Mouse (Mus musculus) frontal cortex, adult 2 months (tissue): Measurements from ENCODE around the gene Fam189a2. TPM values are rescaled to one million over a fixed set of nuclear protein-coding genes. Genes with fewer than 3 reads are reported as not detected.

Experiments used
- DNase-seq, 2 experiments: peaks; one replicate each; pipeline ENCODE4 v3.0.0; 2022; ENCODE audit warnings: low spot score in 1 of 2; ENCODE audit errors: extremely low spot score in 1 of 2
- polyA plus RNA-seq: library from polyadenylated mRNA; depleted of rRNA; stranded (reverse); fragments of >200 nt; gene quantifications from 2 replicates; pipeline ENCODE4 v1.2.3, GENCODE M21; 2012

Gene Fam189a2
- polyA plus RNA-seq, 1 experiment, result 17.3 TPM

DNA sequence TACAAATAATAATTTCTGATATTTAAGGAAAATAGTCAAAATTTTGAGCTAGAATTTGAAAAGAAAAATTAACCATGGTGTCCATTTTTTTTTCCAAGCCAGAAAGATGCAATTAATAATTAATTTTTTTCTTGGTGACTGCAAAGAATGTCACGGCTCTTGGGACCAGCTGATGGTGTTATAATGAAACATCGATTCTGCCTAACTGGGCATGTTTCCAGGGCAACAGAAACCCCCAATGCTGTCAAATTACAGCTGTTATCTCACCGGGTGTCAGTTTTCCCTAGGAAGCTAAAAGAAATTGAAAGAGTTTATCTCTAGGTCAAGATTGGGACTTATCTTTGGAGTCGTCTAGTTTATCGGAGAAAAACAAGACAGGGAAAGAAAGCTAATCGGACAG is 46.6 kb downstream of the Fam189a2 start:
- DNase-seq, result no peak

DNA sequence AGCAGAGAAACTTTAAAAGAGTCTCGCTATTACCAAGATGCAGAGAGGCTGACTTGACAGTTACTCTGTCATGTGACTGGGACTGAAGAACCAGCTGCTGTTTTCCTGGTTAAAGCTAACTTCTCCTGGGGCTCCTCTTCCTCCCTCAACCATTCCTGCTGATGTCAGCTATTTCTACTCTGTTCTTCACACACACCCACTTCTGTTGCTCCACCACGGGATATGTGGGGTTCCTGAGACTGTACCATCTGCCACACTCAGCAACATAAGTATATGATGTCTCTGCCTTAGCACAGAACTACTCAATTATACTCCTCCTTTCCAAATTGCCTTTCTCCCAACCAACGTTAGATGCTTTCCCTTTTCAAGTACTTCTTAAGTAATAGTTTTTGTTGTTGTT is 50.2 kb downstream of the Fam189a2 start:
- peak; percentile 72 to 85 for DNase-seq

DNA sequence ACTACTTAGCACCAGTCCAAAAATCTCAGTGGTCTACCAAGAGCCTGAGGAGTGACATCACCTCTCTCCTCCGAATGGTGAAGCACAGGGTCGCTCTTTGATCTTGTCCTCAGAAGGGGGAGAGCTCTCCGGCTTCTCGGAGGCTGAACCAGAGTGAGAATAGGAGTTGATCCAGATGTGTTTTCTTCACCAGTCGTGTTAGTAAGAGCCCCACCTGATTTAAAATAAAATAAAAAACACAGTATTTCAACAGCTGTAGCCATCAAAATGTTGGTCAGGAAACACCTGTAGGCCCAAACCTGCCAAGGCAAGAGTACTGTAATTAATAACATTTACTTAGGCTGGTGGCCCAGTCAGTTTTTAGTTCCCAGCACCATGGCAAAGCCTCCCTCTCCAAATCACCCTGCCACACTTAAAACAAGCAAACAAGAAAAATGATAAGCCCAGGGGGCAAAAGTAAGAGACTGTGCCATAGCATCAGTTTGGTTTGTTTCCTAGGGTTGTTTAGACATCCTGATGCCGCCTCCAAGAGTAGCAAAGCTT is 52.8 kb downstream of the Fam189a2 start:
- no peak for DNase-seq

DNA sequence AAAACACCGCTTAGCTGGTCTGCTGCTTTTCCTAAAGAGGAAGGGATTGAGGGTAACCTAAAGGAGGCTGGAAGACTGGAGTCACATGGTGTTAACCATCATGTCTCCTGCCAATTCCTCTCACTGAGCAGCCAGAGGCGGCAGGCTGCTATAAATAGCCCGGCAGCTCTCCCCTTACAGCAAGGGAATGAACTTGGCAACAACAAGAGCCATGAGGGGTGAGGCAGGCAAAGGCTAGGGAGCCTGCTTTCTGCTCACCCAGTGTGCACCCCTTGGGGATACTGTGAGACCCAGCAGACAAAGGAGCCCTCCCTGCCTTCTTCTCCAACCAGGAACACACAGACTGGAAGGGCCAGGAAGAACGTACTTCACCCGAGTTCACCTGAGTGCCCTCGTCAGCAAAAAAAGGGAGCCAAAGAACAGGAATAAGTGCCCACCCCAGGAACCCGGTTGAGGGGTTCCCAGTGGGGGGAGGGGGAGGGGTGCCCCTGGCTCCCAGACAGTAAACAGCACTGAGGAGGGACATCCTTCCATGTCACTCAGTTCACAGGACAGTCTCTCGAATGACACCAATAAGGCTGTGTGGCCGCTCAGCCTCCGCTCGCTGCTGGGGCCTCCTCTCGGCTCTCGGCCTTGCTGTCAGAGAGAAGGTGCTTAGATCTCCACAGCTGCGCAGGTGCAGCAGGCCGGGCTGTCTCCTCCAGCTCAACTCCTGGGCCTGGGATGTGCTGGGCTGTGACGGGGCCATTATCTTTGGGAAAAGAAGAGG is 57.8 kb downstream of the Fam189a2 start:
- DNase-seq, result no peak

DNA sequence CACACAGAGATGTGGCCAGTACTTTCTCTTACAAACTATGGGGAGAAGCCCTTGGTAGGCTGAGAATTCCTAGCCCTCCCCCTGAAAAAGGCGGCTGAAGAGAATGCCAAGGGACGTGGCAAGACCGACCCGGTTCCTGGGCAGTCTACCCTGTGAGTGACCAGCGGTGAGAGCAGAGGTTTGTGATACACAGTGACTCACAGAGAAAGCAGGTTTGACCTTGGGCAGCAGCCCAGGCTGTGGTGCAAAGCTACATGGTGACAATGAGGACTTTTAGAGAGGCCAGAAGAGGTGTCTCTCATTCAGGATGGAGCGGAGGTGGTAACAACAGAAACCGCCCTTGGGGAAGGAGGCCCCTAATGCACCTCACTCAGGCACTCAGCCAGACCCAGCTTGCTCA is 59.4 kb downstream of the Fam189a2 start:
- no peak for DNase-seq

DNA sequence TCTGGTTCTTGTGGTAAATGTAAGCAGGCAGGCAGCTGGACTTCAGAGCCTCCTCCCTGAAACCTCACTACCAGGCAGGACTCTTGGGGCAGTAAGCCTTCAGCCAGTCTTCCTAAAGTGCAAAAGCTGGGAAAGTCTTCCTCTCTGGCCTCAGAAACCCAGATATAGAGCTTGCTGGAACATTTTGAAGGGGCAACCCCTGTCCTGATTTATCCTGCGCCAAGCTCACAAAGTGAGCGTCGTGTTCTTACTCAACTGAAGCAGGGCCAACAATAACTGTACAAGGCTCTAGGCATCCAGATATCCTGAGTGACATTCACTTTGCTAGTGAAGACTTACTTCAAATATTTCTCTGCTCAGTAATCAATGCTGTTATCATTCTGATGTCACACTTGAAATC is 60.4 kb downstream of the Fam189a2 start:
- no peak for DNase-seq

DNA sequence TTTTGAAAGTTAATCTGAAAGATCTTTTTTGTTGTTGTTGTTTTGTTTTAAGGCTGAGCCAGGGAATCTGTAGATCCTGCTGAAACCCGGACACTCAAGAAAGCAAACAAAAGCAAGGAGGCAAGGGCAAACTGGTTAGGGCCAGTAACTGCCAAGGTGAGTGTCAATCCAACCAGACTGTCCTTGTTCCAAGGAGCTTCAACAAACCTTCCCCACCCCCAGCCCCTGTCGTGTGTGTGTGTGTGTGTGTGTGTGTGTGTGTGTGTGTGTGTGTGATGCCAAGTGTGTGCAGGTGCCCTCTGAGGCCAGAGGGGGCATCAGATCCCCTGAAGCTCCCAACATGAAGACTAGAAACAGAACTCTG is 62.0 kb downstream of the Fam189a2 start:
- no peak for DNase-seq

DNA sequence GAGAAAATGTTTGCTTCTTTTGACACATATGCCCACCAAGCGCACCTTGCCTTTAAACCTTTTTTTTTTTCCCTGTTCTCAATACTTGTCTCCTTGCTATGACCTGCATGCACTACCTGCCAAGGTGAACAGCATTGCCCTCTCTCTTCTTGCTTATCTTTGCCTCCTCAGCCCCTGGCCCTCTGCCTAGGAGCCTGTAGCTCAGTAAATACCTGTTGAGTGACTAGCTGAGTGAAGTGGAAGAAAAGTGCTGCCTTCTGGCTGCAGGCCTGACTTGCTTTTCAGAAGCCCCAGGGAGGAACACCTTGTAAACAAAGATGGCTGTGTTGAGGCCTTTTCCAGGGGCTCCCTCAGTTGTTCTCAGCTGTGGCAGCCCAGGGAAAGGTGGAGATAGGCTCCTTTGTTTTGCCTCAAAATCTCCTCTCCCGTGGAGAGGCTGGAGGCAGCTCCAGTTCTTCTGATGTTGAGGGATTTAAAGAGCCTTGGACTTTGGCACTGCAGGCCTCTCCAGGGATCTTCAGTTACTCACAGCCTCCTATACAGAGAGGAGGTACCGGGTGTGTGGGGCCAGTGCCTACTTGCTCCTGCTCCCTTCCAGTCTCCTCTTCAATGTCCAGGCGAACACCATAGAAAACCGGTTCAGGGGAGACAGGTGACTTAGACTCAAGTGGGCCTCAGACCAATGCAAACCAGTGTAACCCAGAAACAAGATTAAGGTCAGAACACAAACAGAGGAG is 62.5 kb downstream of the Fam189a2 start:
- no peak for DNase-seq

DNA sequence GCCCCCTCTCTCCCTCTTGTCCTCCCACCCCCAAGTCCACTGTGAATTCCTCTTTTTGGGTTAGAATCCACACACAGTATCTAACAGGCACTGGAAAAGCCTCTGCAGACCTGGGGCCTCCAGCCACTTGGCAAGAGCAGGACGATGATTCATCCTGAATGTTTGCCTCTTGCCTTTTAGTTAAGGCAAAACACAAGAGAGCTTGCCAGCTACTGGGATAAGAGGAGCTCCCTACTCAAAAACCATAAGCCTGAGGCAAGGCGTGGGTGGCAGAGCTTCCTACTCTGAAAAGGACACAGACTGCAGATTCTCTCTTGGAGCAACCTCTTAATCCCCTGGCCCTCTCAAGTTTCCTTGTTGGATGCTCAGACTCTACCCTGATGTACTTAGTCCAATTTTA is 63.7 kb downstream of the Fam189a2 start:
- peak; percentile 65 to 85 for DNase-seq

DNA sequence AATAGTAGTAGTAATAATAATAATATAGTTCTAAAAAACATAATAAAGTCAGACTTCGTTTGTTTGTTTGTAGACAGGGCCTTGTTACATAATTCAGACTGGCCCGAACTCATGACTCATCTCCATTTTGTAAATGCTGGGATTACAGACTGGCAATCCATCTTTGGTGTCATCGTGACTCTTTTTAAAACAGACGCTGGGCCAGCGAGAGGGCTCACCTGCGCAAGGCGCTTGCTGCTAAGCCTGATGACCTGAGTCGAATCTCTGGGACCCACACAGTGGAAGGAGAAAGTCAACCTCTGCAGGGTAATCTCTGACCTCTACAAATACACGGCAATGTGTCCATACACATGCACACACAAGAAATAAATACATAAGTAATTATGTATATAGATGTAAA is 64.4 kb downstream of the Fam189a2 start:
- DNase-seq, result no peak

DNA sequence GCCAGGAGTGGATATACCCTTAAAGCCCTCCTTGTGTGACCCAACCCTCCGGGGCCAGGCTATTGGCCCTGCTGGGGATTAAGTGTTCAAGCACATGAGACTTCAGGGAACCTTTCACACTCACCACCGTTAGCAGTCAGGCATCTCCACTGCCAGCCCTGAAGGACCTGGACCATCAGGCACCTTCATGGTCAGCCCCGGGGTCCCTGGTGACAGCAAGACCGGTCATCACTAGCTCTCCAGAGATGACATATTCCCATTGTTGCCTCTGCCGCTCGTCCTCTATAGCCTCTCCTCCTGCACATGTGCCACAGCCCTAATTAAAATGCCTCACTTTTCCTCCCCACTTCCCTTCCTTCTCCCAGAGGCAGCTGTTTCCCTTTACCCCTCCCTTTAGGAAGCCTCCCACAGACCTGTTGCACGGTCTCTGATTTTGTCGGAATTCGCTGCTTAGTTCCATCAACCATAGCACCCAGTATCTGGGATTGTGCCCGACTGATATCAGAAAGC is 66.4 kb downstream of the Fam189a2 start:
- no peak for DNase-seq

DNA sequence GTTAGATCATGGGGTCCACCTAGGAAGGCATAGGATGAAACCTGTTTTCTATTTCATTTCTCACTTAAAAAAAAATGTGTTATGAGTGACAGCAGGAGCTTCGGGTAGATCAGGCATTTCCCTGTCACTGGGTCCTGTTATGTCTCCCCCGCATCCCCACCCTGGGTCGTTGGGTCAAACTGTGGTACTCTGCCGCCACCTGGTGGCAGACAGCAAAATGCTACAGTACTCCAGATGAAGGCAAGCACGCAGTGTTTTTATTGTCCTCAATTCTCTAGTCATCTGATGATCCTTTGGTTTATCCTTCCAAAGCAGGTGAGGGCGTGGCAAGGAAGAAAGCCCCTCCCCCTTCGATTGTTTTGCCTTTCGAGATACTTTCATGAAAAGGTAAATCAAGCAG is 69.3 kb downstream of the Fam189a2 start:
- DNase-seq, result peak in 1 of 2 experiments; percentile 77

DNA sequence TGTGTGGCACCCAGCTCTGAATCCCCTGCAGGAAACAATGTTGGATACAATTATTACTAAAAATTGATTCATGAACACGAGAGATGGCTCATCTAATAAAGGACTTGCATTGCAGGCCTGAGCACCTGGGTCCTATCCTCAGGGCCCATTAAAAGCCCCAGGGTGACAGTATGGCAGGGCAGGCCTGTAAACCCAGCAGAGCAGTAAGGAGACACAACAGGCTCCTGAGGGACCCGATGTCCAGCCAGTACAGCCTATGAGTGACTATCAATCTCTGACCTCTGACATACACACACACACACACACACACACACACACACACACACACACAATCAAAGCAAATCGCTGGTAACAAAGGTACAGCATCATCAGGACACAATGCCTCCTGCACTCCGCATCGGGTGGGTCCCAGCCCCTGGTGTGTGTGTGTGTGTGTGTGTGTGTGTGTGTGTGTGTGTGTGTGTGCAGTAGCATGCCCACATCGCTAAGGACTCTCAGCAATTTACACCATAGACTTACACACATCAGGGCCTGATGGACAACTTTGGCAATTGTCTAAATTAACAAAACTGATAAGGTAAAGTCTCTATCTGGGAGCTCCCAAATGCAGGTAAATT is 69.9 kb downstream of the Fam189a2 start:
- no peak for DNase-seq

DNA sequence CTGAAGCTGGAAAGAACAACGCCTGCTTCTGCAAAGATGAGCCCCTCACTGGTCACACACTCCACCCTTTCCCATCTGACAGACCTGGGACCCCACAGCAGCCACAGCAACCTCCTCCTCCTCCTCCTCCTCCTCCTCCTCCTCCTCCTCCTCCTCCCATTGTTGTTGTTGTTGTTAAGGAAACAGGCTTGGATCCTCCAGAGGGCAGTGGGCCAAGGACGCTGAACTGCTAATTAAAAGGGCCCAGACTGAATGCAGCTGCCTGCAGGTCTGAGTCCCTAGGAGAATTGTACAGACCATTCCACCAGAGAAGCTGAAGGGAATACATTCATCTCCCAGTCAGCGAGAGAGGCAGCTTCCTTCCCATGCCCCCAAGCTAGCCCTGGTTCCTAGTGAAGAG is 70.5 kb downstream of the Fam189a2 start:
- DNase-seq, result no peak

DNA sequence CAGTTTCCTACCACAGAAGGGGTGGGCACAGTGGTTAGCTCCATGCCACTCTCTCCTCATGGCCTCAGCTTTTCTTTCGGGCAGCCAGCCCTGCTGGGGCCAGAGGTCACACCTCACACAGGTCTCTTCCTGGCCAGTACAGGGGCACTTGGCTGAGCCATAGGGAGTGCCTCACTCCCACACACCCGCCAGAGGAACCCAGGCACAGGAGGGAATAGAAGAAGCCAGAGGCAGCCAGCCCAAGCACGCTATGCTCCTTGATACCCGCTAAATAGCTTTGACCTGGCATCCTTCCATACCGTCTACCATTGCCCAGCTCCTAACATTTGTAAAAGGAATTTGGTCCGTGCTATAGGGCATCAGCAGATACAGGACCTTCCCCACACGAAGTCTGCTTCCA is 70.9 kb downstream of the Fam189a2 start:
- no peak for DNase-seq

DNA sequence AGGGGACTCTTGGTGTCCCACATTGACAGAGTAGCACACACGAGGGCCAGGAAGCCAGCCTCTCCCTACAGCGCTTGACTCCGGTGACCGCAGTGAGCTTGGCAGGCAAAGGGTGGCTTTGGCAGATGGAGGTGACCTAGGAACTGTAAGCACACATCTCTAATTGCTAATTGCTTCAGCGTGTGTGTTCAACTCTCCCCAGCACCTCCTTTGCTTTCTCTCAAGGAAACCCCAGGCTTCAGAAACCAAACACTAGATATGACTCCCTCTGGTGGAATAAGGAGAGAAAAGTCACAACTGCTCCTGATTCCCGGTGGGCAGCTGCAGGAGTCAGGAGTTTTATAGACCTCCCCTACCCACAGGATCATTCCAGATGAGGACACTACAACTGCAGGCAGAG is 71.9 kb downstream of the Fam189a2 start:
- peak in 1 of 2 experiments; percentile 43 for DNase-seq

DNA sequence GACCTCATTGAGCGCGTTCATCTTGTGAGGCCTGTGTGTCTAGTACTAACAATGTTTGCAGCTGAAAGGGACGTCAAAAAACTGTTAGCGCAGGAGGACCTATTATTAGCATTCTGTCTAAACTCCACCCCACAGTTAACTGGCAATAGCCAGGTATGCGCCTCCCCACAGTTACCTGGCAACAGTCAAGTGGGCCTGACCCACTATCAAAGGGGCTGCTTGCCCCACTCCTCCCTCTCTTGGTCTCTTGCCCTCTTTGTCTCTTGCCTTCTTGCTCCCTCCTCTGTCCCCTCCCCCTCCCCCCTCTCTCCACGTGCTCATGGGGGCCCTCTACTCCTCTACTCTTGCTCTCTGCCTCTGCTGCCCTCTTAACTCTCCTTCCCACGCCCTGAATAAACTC is 73.3 kb downstream of the Fam189a2 start:
- DNase-seq, result no peak

DNA sequence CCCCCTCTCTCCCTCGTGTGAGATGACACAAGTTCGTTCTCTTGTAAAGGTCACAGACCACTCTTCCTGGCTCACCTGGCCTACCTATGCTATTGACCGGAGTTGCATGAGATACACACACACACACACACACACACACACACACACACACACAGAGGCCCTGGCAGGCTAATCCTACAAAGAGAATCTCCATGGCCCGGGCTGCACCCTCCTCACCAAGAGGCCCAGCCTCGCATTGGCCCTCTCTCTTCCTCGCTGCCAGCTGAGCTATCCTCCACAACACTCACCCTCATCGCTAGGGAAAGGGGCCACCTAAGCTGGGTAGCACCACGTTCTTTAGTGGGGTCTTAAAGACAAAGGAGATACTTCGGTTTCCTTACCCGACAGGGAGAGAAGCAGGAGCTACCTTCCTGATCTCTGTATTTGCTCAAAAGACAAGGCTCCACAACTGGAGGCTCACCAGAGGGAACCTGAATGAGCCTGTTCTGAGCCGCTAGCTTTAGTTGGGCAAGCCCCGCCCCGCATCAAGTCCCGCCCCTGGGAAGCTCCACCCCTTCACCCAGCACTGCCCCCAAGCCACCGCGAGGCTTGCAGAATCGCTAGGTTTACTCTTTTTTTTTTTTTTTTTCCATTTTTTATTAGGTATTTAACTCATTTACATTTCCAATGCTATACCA is 74.4 kb downstream of the Fam189a2 start:
- DNase-seq, result no peak

DNA sequence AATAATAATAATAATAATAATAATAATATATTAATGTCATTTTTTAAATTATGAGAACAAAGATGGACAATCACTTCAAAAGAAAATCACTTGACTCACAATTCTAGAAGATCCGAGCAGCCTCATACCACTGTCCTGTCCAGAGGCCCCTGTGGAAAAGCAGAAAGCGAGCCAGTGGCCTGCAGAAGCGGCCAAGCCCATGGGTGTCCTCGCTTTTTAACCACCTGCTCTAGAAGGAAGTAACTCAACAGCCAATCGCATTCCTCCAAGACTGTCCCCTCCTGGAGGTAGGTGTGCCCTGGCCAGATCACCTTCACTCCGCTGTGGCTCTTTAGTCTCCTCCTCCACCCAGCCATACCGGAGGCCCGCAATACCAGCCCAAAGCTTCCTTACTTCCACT is 75.4 kb downstream of the Fam189a2 start:
- DNase-seq, result no peak

DNA sequence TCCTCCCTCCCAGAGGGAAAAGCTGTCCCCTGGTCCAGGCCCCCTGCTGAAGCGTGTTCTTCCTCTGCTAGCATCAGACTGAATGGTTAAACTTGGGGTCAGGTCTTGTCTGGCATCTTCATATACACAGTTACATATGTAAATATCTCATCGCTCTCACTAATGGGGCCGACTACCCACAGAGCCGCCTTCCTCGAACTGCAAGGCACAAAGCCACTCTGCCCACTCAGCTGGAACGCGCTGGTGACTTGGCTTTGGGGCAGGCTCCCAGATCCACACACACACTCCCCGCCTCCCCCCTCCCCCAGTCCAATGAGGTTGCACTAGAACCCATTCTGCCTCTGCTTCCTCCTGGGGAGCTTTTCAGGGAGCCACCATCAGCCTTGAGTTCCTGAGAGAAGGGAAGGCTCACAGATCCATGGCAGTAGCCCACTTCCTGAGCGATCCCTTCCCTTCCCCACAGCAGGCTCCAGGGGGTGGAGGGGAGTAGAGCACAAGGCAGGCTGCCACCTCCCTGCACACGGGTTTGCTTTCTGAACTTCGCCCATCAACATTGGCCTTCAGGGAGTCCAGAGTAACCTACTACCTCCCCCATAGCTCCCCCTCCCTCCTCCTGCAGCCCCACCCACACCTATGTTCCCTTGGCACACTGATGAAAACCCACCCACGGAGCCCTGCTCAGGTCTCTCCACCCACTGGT is 82.4 kb downstream of the Fam189a2 start:
- DNase-seq, result no peak
